Mouse (Mus musculus) mouse trophoblast stem cell (cell line): ENCODE measurements around the gene Marco.

ENCODE experiments used
- in situ Hi-C, 2 experiments: fragments of 300-500 bp; cut with MseI, MboI; formaldehyde crosslinking; loops; 2 replicates in 1 of 2; 3 replicates in 1 of 2; pipeline ENCODE4 v1.15.1; 2025

Gene Marco

DNA sequence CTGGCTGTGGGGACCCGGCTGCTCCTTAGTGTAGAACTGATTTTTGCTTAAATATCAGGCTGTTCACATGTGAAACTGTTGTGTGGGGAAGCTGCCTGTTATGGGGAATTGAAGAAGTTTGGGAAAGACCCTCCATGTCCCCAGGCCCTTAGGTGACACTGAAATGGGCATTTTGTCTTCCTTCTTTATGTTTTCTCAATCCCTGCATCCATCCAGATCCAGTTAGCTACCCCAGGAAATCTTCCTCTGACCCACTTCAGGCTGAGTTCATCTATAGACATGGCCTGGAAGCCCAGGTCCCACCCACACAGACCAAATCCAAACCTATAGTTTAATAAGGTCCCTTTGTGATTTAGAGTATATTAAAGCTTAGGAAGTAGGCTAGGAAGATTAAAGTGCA lies at the start of gene Marco:
Gene Marco (minus strand): TSS at position 101 of the 400 bp plus-strand sequence.
- in situ Hi-C loops, result no loop called here

DNA sequence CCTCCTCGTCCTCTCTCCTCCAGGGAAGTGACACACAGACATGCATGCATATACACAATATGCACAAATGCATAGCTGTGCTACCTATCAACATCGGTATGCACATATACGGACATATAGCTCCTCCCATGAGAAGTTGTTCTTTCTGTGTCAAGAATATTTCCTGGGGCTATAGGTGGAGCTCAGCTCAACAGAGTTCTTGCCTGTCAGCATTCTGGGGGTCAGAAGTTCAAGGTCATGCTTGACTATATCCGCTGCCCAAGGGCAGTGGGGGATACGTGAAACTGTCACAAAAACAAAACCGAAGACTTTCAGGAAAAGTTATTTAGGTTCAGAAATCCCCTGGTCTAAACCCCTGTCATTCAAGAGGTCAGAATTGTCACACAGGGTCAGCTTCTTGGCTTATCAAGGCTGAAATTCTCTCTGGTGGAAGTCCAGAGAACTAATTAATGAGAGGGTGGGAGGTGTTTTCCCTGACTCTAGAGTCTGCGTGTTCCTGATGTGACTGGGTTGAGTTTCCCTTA lies 34.7 kb upstream of the Marco start:
- in situ Hi-C loops, result loop anchor here (10.0 kb wide), 2 partner anchors 175 to 205 kb away; no protein-coding TSS in a partner anchor

- in situ Hi-C loops, result no loop called here
Observed at GRCm38 (mm10) chr1:120536998-120537397, 32.2 kb upstream of the Marco start.

DNA sequence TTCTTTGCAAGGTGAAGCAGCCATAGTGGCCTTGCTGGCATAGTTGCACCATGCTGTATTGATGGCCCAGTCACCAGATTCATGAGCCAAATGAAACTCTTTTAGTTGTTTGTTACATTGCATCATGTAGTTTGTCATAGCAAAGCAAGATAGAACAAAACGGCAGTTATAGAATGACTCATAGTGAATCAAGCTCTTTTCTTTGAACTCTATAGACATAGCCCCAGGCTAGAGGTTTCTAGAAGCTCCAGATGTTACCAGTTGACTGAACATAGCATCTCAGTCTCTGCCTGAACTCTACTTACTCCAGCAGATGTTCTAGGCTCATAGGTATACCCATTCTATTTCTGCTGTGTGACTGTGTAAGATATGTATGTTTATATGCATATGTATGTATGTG lies 31.1 kb upstream of the Marco start:
- in situ Hi-C loops, result no loop called here

- in situ Hi-C loops, result no loop called here
Observed at GRCm38 (mm10) chr1:120532321-120532916, 27.6 kb upstream of the Marco start.

- in situ Hi-C loops, result no loop called here
Observed at GRCm38 (mm10) chr1:120531770-120532169, 26.9 kb upstream of the Marco start.

- in situ Hi-C loops, result no loop called here
Observed at GRCm38 (mm10) chr1:120529881-120530280, 25.1 kb upstream of the Marco start.

DNA sequence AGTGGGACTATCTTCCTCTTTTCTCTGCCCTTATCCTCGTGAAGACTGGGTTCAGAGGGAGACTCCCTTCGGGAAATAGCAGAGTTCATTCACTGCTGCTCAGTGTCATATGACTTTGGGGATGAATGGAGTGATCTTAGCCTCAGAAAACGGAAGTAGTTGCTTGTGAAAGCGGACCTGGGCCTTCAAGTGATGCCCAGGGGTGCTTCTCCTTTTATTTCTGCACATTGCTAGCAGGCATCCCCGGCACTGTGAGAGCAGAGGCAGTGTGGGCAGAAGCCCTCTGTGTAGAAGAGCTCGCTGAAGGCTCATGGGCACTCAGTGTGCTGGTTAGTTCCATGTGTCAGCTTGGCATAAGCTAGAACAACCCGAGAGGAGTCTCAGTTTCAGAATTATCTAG lies 12.8 kb upstream of the Marco start:
- in situ Hi-C loops, result no loop called here

DNA sequence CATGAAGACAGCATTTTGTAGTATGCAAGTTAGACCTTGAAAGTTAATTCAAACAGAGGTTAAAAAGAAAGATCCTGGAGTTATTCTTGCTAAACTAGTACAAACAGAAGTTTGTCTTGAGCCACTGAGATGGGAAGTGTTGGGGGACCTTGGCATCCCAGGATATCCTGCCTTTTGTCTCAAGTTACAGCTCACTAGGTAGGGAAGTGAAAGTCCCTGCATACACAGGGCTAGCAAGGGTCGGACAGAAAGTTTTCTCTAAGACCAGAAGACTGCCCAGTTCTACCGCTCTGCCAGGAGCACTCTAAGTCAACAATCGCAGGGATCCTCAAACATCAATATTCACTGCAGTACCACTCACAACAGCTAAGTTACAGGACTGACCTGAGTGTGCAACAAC lies 5.5 kb upstream of the Marco start:
- in situ Hi-C loops, result no loop called here

DNA sequence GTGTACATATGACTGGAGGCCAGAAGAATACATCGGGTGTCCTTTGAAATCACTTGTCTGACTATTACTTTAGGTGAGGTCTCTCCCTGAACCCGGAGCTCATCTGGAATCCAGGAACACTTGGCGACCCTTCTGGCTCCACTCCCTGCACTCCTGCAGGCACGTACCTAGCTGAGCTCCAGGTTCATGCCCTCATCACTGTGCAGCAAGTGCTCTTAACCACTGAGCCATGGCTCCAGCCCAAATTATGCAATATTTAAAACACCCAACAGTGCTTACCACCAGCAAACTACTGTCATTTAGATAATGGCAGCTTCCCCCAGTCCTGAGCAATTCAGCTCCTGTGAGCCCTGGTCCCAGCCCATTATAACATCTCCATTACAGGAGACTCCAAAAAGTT lies 4.2 kb upstream of the Marco start:
- in situ Hi-C loops, result no loop called here

DNA sequence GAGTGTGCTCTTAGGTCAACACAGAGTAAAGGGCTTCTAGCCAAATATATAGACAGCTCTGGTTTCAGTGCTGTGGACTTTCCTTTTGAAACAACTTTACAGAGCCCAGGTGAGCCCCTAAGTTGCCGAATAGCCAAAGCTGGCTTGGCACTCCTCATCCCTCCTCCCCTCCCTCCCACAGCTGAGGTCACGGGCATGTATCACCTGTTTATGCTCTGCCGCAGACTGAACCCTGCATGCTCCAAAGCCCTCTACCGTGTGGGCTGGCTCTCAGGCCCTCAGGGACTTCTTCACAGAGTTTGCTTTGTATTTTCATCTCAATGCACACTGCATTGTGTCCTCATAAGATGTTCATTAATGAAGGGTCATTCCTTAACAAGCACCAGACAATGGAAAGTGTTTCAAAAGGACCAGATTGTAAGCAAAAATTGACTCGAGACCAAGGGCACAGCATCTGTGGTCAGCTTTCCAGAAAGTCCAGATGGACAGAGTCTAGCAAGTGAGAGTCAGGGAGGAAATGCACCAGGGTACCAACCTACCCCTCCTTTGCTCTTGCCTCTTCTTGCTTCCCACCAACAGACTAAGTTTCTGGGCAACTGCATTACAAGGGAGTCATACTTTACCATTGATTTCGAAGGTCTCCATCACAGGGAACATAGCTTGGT lies 646 bp downstream of the Marco start:
- in situ Hi-C loops, result no loop called here

- in situ Hi-C loops, result no loop called here
Observed at GRCm38 (mm10) chr1:120501496-120501895, 3.3 kb downstream of the Marco start.

DNA sequence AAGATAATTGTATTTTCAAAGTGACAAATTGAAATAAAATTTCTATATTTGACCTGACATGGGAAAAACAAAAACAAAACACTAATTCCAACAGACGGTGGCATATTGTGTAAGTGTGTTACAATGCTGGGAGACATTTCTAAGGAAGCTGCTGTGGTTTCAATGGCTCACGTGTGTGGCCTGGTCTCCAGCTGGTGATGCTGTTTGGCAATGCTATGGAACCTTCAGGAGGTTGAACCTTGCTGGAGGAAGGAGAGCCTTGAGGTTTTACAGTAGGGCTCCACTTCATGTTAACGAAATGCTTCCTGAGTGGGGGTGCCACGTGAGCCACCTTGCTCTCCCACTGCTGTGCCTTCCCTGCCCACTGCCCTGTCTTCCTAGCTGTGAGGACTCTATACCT lies 6.8 kb downstream of the Marco start:
- in situ Hi-C loops, result no loop called here

DNA sequence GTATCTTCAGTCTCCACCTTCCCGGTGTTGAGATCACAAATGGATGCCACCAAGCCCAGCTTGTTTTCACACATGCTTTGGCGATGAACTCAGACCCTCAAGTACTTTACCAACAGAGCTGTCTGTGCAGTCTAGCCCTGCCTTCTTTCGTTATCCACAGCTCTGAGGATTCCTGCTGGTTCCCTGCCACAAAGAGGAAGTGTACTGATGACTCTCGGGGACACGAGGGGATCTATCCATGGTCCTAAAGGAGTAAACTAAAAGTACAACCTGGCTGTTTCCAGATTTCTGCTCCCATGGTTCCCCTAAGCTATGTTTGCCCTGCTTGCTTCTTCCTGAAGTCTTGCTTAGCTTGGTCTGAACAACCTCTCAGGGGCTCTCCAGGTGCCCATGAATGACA lies 23.9 kb downstream of the Marco start:
- in situ Hi-C loops, result no loop called here

DNA sequence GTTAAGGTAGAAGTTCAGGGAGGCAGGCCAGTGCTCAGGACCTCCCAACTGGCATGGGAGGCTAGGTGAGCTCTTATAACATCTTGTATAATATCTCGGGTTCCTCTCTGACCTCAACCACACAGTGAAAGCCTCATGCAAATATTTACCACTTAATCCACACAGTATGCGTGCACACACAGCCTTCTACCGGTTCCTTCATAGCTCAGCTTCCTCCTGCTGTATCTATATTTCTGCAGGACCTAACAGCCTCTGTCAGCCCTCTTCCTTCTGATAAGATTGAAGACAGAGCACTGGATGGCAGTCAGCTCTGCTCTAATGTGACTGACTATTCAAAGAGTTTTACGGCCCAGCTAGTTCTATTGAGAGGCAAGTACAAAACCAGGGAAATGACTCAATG lies 30.0 kb downstream of the Marco start:
- in situ Hi-C loops, result no loop called here

DNA sequence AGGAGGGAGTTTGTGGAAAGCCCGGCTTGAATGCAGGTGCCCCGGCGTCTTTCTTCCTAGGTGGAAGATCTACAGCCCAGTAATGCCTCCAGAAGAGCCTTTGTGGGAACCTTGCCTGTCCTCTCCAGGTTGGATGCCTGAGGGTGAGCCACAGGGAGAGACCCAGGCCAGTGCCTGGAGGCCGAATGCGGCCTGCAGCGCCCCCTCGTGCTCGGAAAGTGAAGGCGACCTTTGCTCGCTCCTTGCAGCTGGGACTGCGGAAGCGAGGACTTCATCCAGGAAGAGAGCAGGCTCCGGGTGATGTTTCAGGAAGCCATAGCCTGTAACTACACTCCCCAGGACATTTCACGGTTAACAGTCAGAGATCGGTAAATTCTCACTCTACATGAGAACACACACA lies 35.9 kb downstream of the Marco start:
- in situ Hi-C loops, result no loop called here

DNA sequence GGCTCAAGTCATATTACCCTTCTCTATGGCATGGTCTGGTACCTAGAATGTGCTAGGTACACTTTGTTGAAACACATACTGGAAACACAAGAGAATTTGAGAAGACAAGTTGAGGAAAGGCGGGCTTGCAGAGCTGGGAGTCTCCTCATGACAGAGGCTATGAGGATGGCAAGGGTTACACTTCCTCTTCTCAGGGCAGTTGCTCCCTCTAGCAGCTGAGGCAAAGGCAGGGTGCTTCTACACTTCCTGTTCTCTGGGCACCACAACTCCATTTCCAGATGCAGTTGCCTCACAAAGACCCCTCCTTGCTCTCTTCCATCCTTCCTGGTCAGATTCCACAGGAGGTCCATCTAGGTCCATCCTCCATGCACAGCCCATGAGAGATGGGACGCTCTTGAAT lies 37.5 kb downstream of the Marco start:
- in situ Hi-C loops, result no loop called here

DNA sequence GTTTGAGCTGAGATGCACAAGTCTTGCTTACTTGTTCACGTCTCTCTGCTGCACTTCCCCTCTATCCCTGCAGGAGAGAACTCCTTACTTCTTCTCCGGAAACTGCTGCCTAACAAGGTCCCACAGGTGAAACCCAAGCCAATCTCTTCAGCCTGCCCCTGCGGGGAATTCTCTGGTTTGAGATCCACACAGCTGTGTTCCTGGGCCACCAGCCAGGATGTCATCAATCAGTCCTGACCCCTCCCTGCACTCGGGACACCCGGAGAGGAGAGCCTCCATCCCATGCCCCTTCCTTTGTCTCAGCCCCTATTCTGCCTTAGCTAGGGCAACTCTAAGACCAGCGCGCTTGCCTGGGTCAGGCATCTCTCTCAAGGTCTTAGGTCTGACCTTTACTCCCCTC lies 38.1 kb downstream of the Marco start:
- in situ Hi-C loops, result no loop called here

GRCm38 (mm10) chr1:120459032-120459431 lies 45.8 kb downstream of the Marco start:
- in situ Hi-C loops, result no loop called here

DNA sequence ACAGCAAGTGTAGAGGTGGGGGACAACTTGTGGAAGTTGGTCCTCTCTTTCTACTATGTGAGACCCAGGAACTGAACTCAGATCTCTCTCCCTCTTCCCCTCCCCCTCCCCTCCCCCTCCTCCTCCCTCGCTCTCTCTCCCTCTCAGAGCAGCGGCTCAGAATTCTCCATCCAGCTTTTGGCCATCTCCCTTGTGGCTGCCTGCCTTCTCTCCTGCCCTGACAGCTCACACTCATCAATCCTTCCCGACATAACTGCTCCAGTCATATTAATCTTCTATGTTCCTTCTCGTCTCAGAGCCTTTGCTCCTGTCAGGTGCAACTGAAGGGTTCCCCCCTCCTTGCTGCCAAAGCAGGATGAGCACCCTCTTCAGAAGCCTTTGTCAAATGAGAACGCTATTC lies 46.3 kb downstream of the Marco start:
- in situ Hi-C loops, result no loop called here

- in situ Hi-C loops, result no loop called here
Observed at GRCm38 (mm10) chr1:120451486-120452270, 53.1 kb downstream of the Marco start.

- in situ Hi-C loops, result no loop called here
Observed at GRCm38 (mm10) chr1:120449662-120450061, 55.2 kb downstream of the Marco start.

DNA sequence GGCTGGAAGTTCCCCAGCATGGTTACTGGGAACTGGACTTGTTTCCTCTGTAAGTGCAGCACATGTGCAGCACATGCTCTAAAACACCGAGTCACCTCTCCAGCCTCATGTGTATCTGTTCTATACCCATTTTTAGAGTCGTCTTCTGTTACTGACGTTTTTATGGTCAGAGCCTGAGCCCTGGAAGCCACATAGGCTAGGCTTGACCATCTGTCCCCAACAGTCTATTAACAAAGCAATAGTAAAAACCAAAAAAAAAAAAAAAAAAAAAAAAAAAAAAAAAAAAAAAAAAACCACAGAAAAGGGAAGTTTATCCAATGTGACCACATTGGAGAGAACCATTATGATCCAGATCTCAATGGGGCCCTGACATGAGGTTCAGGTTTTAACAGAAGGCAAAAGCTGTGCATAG lies 61.6 kb downstream of the Marco start:
- in situ Hi-C loops, result no loop called here
